Mouse (Mus musculus): ENCODE results near the gene Atp2b1.

- TF ChIP-seq GATA1 (IDR thresholded peaks at IDR 0.05; ENCODE audit: borderline replicate concordance, low read length) (no peak), FLI1 (IDR thresholded peaks at IDR 0.05; ENCODE audit: low read length) (no peak)
Measured at GRCm38 (mm10) chr10:98940137-98940536, 25.9 kb downstream of the Atp2b1 start.
